Mouse (Mus musculus) stomach, postnatal 0 days (tissue): ENCODE data around the gene Synpr. TPM values are rescaled to one million over a fixed set of nuclear protein-coding genes. Genes with fewer than 3 reads are reported as not detected.

Experiments used
- ATAC-seq: fragments of 200-750 bp; cut with Nextera tagmentation; 2 replicates; pipeline ENCODE4 v1.8.0; 2017; ENCODE audit not compliant: low FRiP score, low TSS enrichment
- DNase-seq: peaks from one replicate; pipeline ENCODE4 v3.0.0-alpha.2; 2016; ENCODE audit warnings: low spot score
- H3K27ac ChIP-seq: fragments of 300-500 bp; sonication (generic); replicated peaks from 2 replicates; pipeline ENCODE4 v1.5.1; 2014; ENCODE audit warnings: mild to moderate bottlenecking, control low read depth
- H3K27me3 ChIP-seq: fragments of 300-500 bp; sonication (generic); 2 replicates; pipeline ENCODE4 v1.6.1; 2014; ENCODE audit warnings: low read length; ENCODE audit not compliant: control insufficient read depth, insufficient read depth
- H3K36me3 ChIP-seq: fragments of 300-500 bp; sonication (generic); 2 replicates; pipeline ENCODE4 v1.6.1; 2014; ENCODE audit warnings: low read length, mixed read lengths; ENCODE audit not compliant: control insufficient read depth, insufficient read depth
- H3K4me1 ChIP-seq: fragments of 300-500 bp; sonication (generic); replicated peaks from 2 replicates; pipeline ENCODE4 v1.6.1; 2014; ENCODE audit warnings: antibody characterized with exemption; ENCODE audit not compliant: control insufficient read depth, insufficient read depth
- H3K4me2 ChIP-seq: fragments of 300-500 bp; sonication (generic); replicated peaks from 2 replicates; pipeline ENCODE4 v1.6.1; 2014; ENCODE audit warnings: low read depth, mild to moderate bottlenecking, control low read depth, moderate library complexity
- H3K4me3 ChIP-seq: fragments of 300-500 bp; sonication (generic); 2 replicates; pipeline ENCODE4 v1.5.1; 2014; ENCODE audit warnings: low read depth, low read length, control low read depth
- H3K9ac ChIP-seq: fragments of 300-500 bp; sonication (generic); 2 replicates; pipeline ENCODE4 v1.6.1; 2014; ENCODE audit warnings: mild to moderate bottlenecking, low read length, control low read depth, mixed read lengths
- H3K9me3 ChIP-seq: fragments of 300-500 bp; sonication (generic); 2 replicates; pipeline ENCODE4 v1.6.1; 2016; ENCODE audit warnings: low read length; ENCODE audit not compliant: control insufficient read depth
- CTCF ChIP-seq: IDR thresholded peaks from 2 replicates; pipeline ENCODE4 v1.5.1; 2016; ENCODE audit warnings: antibody characterized with exemption, low read depth, mild to moderate bottlenecking, moderate library complexity
- EP300 ChIP-seq: optimal IDR thresholded peaks from 2 replicates; pipeline ENCODE3; 2016; ENCODE audit warnings: antibody characterized with exemption
- WGBS: fragments of 180-500 bp; shearing (Covaris S2); extraction: QIAGEN DNeasy Blood & Tissue Kit; methylation state at CpG from one replicate; pipeline ENCODE4 v1.1.7; 2014; 5-methylcytosine and 5-hydroxymethylcytosine counted together
- polyA plus RNA-seq: library from polyadenylated mRNA; unstranded; fragments of >200 nt; fragmentation: Nextera tagmentation; extraction: Ambion mirVana; gene quantifications from 2 replicates; pipeline ENCODE4 v1.2.1, GENCODE M21; 2015

Synpr gene
- polyA plus RNA-seq, 1 experiment from 2014 or later: 1.3 TPM

GRCm38 (mm10) chr14:13340688-13341087 is 56.1 kb downstream of the Synpr start:
- 76% methylated on average over 4 of the region's 4 CpGs for WGBS
- Histone ChIP-seq H3K4me3 (no peak overlapping the region), H3K9ac (no peak overlapping the region), H3K4me1 (no peaks in the 10 kb centered on the region), H3K27me3 (no peaks in the 10 kb centered on the region), H3K36me3 (no peaks in the 10 kb centered on the region), H3K4me2 (no peak overlapping the region), H3K9me3 (no peaks in the 10 kb centered on the region), H3K27ac (no peak overlapping the region)
- ATAC-seq: no peak
- TF ChIP-seq EP300 (no peak), CTCF (no peak)
- DNase-seq: no peak

DNA sequence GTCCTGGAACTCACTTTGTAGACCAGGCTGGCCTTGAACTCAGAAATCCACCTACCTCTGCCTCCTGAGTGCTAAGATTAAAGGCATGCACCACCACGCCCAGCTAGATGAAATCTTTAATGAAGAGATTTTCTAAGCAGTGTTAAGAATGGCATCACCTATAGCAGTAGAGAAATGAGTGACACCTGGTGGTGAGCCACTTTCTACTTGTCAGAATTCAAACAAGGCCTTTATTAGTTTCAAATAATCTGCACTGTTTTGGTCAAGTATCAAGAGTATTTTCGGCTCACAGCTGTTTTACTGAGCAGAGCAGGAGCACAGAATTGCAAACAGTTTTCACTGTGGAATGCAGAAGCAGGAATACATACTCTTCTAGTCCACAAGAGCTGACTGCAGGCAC is 59.7 kb downstream of the Synpr start:
- Histone ChIP-seq H3K4me1 (no peaks in the 10 kb centered on the region), H3K27me3 (no peaks in the 10 kb centered on the region), H3K4me2 (no peak overlapping the region), H3K27ac (no peak overlapping the region), H3K36me3 (no peaks in the 10 kb centered on the region), H3K4me3 (no peak overlapping the region), H3K9ac (no peak overlapping the region), H3K9me3 (no peaks in the 10 kb centered on the region)
- TF ChIP-seq EP300 (no peak), CTCF (0 out of 2 replicates have a peak, but pooled peaks have one; percentile 13)
- no peak for DNase-seq
- ATAC-seq: no peak
- 61% methylated on average over 2 of the region's 2 CpGs for WGBS

DNA sequence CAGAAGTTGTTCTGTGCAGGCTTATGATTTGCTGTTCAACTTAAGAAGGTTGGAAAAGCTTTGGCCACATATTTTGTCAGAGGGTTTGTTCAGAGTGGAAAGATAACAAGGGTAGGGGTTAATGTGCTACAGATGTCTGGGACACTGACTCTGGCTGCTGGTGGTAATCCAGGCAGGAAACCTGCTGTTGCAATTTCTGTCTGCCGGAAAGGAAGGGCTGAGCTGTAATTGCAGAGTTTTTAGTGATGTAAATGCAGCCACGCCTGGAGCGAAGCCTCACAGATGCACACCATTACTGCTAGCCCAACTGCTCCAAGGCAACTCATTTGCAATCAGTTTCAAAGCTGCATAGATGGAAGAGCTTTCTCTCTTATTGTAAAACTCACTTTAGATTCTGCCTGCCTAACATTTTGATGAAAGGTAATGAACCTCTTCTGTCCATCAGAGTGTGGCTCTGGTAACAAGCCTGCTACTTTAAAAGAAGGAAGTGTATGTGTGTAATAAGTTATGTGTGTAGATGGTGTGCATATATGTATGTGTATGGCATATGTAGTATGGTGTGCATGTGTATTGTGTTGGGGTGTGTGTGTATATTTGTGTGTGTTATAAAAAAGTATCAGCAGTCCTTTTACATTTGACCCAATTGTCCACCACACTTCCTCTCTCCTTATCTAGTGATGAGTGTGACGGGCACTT is 64.7 kb downstream of the Synpr start:
- Histone ChIP-seq H3K4me3 (no peak overlapping the region), H3K27me3 (no peaks in the 10 kb centered on the region), H3K9me3 (no peaks in the 10 kb centered on the region), H3K4me1 (no peaks in the 10 kb centered on the region), H3K27ac (no peak overlapping the region), H3K4me2 (no peak overlapping the region), H3K36me3 (no peaks in the 10 kb centered on the region), H3K9ac (no peak overlapping the region)
- DNase-seq (no peak), ATAC-seq (no peak)
- TF ChIP-seq EP300 (no peak), CTCF (no peak)
- WGBS: 49% methylated on average over 4 of the region's 4 CpGs

- no peak overlapping the region for H3K4me2 ChIP-seq
- no peak for DNase-seq
- no peak for ATAC-seq
- WGBS: 24% methylated on average over 5 of the region's 5 CpGs
- peak; percentile 86 for TF ChIP-seq CTCF
- TF ChIP-seq EP300: no peak
- no peaks in the 10 kb centered on the region for H3K4me1 ChIP-seq
- H3K27me3 ChIP-seq: no peaks in the 10 kb centered on the region
- no peak overlapping the region for H3K9ac ChIP-seq
- no peaks in the 10 kb centered on the region for H3K36me3 ChIP-seq
- no peak overlapping the region for H3K4me3 ChIP-seq
- H3K9me3 ChIP-seq: no peaks in the 10 kb centered on the region
- H3K27ac ChIP-seq: no peak overlapping the region
Observed at GRCm38 (mm10) chr14:13354154-13354553, 69.6 kb downstream of the Synpr start.

DNA sequence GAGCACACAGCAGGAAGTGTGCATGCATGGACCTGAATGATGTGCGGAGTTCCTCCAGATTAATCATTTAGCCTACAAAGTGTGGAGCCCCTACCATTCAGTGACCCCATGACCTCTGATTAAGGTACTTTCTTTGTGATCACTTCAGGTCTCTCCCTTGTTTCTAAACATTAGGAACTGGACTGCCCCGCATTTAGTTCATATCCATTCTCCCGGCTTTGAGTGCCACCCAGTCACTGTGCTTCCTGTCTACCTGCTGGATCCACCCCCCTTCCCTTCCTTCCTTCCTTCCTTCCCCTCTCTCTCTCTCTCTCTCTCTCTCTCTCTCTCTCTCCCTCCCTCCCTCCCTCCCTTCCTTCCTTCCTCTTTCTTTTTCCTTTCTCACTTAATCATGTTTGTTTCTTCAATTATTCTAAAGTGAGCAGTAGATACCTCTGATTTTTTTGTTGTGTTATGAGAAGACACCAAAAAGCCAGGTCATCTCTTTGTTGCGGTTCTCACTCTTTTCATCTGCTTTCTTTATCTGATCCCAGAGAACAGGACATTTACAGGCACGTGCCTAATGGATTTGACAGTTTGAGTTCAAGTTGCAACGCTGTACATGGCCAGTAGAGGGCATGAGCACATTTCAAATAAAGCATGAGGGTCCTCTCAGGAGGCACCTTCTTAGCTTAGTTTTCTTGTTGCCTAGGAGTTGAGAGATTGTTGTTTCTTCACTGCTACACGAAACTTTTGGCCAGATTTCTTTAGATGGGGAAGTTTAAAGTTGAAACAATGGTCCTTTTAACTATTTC is 71.2 kb downstream of the Synpr start:
- WGBS: 12% methylated on average over 7 of the region's 7 CpGs
- 0 out of 2 replicates have a peak, but pooled peaks have one; percentile 35 for ATAC-seq
- no peak overlapping the region for H3K4me3 ChIP-seq
- H3K27me3 ChIP-seq: no peaks in the 10 kb centered on the region
- H3K4me1 ChIP-seq: no peaks in the 10 kb centered on the region
- no peak overlapping the region for H3K9ac ChIP-seq
- H3K4me2 ChIP-seq: no peak overlapping the region
- no peak overlapping the region for H3K27ac ChIP-seq
- TF ChIP-seq CTCF (peak; percentile 95), EP300 (no peak)
- H3K9me3 ChIP-seq: no peaks in the 10 kb centered on the region
- no peaks in the 10 kb centered on the region for H3K36me3 ChIP-seq
- peak; percentile 64 for DNase-seq
